Mouse (Mus musculus): ENCODE results near the gene Nmbr. TPM values are rescaled to one million over a fixed set of nuclear protein-coding genes. Genes with fewer than 3 reads are reported as not detected.

The Nmbr gene
- polyA plus RNA-seq (2015; fragmentation: Illumina TruSeq; extraction: RNeasy Lipid Tissue Mini Kit (QIAGEN cat#74804); ENCODE audit: insufficient read depth, low replicate concordance): not detected

DNA sequence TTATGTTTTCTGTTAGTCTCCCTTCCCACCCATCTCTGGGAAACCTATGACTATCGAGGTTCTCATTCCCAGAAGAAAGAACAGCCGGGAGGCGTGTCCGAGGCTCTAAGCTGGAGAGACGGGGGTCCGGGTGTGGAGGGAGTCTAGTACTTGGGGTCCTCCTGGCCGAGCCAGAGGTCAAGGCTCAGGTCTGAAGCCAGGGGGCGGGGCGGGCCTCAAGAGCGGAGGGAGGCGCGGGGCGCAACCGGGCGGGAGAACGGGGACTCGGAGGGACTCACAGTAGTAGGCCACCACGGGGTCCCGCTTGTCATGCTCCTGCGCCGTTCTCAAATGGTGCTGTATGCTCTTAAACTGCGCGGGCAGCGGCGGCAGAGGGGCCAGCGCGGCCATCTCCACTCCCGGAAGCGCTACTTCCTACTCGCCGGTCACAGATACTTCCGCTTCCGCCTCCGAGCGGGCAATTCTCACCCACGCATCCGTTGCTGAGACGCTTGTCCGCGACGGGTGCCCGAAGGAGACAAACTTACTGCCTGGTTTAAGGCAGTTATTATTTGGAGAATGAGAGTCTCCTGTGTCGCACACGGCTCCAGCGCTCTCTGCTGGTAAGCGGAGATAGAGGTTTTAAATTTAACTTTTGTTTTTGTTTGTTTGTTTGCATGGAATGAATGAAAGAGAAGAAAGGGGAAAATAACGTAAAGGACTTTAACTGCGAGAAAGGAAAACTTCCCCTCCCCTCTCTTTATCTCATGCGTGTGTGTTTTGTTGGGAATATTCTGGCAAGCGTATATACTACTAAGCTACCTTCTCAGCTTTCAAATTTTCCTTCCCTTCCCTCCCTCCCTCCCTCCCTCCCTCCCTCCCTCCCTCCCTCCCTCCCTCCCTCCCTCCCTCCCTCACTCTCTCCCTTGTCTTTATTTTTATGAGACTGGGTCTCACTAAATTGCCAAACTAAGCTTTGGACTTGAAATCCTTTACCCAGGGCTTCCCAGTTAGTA is at the start of gene Nmbr, which contains the start of gene Vta1:
Gene Nmbr, plus strand, starts transcription at position 520 of the 995 bp plus-strand sequence.
Gene Vta1, minus strand, starts transcription at position 489 of the 995 bp plus-strand sequence.

DNA sequence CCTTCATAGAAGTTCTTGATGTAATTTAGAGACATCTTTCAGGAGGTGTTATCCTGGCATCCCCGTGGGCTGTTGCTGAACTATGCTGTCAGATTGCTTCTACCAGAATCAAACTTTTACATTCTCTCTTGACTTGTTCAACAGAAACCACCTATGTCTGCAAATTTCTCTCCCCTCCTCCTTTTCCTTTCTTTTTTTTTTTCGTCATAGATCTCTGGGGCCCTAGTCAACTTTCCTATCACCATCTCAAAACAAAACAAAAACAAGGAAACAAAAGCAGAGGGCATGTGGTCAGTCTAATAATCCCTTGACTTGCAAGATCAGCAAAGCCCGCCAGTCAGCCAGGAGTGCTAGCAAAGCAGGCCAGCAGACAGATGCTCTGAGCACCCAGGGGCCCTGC is 12.7 kb downstream of the Nmbr start, which contains the start of gene Gje1:
Gene Gje1, minus strand, starts transcription at position 101 of the 400 bp plus-strand sequence.

Other genes starting within 250 kb of the Nmbr start
- gene Adgrg6, start 159.9 kb upstream of the Nmbr start, polyA plus RNA-seq (2015; fragmentation: Illumina TruSeq; extraction: RNeasy Lipid Tissue Mini Kit (QIAGEN cat#74804); ENCODE audit: insufficient read depth, low replicate concordance): 11.6 TPM
- gene Vta1, start within 50 bp of the Nmbr start, polyA plus RNA-seq (2015; fragmentation: Illumina TruSeq; extraction: RNeasy Lipid Tissue Mini Kit (QIAGEN cat#74804); ENCODE audit: insufficient read depth, low replicate concordance): 68.4 TPM
- gene Gje1, start 12.6 kb downstream of the Nmbr start, polyA plus RNA-seq (2015; fragmentation: Illumina TruSeq; extraction: RNeasy Lipid Tissue Mini Kit (QIAGEN cat#74804); ENCODE audit: insufficient read depth, low replicate concordance): not detected

All from spleen, adult 10 weeks (tissue).